Comparison of ENCODE assay signal across 16 mouse cellular contexts in the genomic region with DNA sequence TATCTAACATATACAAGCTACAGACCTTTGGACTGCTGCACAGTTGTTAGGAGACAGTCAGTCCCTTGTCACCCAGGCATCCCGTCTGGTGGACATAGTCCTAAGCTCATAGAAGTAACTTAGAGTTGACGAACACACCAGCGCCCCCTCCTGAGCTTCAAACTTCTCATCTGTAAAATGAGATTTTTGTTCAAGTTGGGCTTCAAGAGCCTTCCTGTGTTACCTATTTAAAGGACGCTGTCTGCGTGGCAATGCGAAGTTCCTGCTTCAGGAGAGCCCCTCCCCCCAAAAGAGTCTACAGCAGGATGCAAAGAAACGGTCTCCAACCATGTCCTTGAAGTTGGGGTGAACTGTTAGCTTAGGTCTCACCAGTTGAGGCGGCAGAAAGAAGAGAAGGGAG. TPM values are rescaled to one million over a fixed set of nuclear protein-coding genes. Genes with fewer than 3 reads are reported as not detected.
DNase-seq lines count a peak whose midpoint lies in the region; ATAC-seq and TF ChIP-seq lines count a peak whose summit lies in the region.
"Had no signal": no experiment of that assay in that cellular context is flagged by ENCODE, and none has a peak within 500 bp of the region (broad histone marks: within the 10 kb centered on the region; RNA-seq: fewer than 3 reads in every experiment).

No protein-coding gene starts in this region.

- no peaks in the 10 kb centered on the region for H3K9me3 ChIP-seq in hindbrain, postnatal 0 days (ENCODE audit: low read length)
- H3K9me3 ChIP-seq in hindbrain, embryonic 16.5 days (ENCODE audit: control insufficient read depth, low read length): no peaks in the 10 kb centered on the region
- no peaks in the 10 kb centered on the region for H3K9me3 ChIP-seq in embryonic facial prominence, embryonic 10.5 days
- H3K9me3 ChIP-seq: midbrain, embryonic 15.5 days; neural tube, embryonic 13.5 days had no signal

- no peaks in the 10 kb centered on the region for H3K4me1 ChIP-seq in hindbrain, postnatal 0 days (ENCODE audit: insufficient read depth, low read length)
- H3K4me1 ChIP-seq in hindbrain, embryonic 16.5 days (ENCODE audit: control insufficient read depth, insufficient read depth, low read depth, low read length): peaks cover 14% of the 10 kb centered on the region
- H3K4me1 ChIP-seq in embryonic facial prominence, embryonic 10.5 days: peaks cover 59% of the 10 kb centered on the region

- H3K4me2 ChIP-seq in hindbrain, postnatal 0 days (ENCODE audit: low read depth, low read length): no peak overlapping the region
- no peak overlapping the region for H3K4me2 ChIP-seq in hindbrain, embryonic 16.5 days (ENCODE audit: low read length)
- H3K4me2 ChIP-seq: midbrain, embryonic 15.5 days; neural tube, embryonic 13.5 days had no signal

- no peak overlapping the region for H3K27ac ChIP-seq in hindbrain, postnatal 0 days
- H3K27ac ChIP-seq in hindbrain, embryonic 16.5 days (ENCODE audit: low read depth, low read length): no peak overlapping the region
- peak overlapping the region; percentile 30; the same call in 1 of the 2 replicates for H3K27ac ChIP-seq in embryonic facial prominence, embryonic 10.5 days (replicated peaks)
- H3K27ac ChIP-seq: midbrain, embryonic 15.5 days had no signal

- no peak overlapping the region for H3K9ac ChIP-seq in hindbrain, postnatal 0 days (replicated peaks; ENCODE audit: low read length)
- H3K9ac ChIP-seq in hindbrain, embryonic 16.5 days (ENCODE audit: low read depth, low read length): no peak overlapping the region
- H3K9ac ChIP-seq: midbrain, embryonic 15.5 days; neural tube, embryonic 13.5 days had no signal

- H3K36me3 ChIP-seq in hindbrain, postnatal 0 days (ENCODE audit: insufficient read depth, low read length): no peaks in the 10 kb centered on the region
- H3K36me3 ChIP-seq in hindbrain, embryonic 16.5 days (ENCODE audit: control insufficient read depth, insufficient read depth, low read length): no peaks in the 10 kb centered on the region
- H3K36me3 ChIP-seq in embryonic facial prominence, embryonic 10.5 days (replicated peaks): peaks cover 11% of the 10 kb centered on the region; the same call in 1 of the 2 replicates
- H3K36me3 ChIP-seq: midbrain, embryonic 15.5 days had no signal

- no peak for DNase-seq in hindbrain, postnatal 0 days (ENCODE audit: low spot score)
- peak; percentile 38 for DNase-seq in A20 (ENCODE audit: low read depth, low spot score)
- peak; percentile 23 to 34 for DNase-seq in B cell, adult 2 months
- no peak for DNase-seq in embryonic facial prominence, embryonic 10.5 days (ENCODE audit: low spot score)
- DNase-seq in left cerebral cortex, postnatal 14 days (ENCODE audit: low spot score in 2 of 2): no peak
- no peak for DNase-seq in kidney, postnatal 10 days
- DNase-seq in embryo, embryonic 10.5 days (ENCODE audit: low spot score): no peak
- DNase-seq: adrenal gland, postnatal 10 days; cerebellum, postnatal 25 days; kidney, adult 8-10 months; layer of hippocampus, postnatal 36 days; lung, postnatal 36 days had no signal

- 79% methylated on average over 8 of the region's 8 CpGs for WGBS in hindbrain, postnatal 0 days
- WGBS in hindbrain, embryonic 16.5 days: 77% methylated on average over 8 of the region's 8 CpGs
- 66% methylated on average over 8 of the region's 8 CpGs for WGBS in embryonic facial prominence, embryonic 10.5 days

- ATAC-seq in hindbrain, postnatal 0 days: no peak
- ATAC-seq in hindbrain, embryonic 16.5 days: no peak
- ATAC-seq: midbrain, embryonic 15.5 days; Patski had no signal

- intact Hi-C loops in left cerebral cortex, postnatal 14 days (cut with DNase I): no loop called here

- no peaks in the 10 kb centered on the region for H3K27me3 ChIP-seq in hindbrain, postnatal 0 days (ENCODE audit: insufficient read depth, low read length)
- H3K27me3 ChIP-seq in hindbrain, embryonic 16.5 days (replicated peaks; ENCODE audit: control insufficient read depth, insufficient read depth, low read length): no peaks in the 10 kb centered on the region
- no peaks in the 10 kb centered on the region for H3K27me3 ChIP-seq in embryonic facial prominence, embryonic 10.5 days (replicated peaks; ENCODE audit: low read depth, poor library complexity, severe bottlenecking)
- H3K27me3 ChIP-seq: midbrain, embryonic 15.5 days; neural tube, embryonic 13.5 days; Patski had no signal

- no peak overlapping the region for H3K4me3 ChIP-seq in hindbrain, postnatal 0 days (ENCODE audit: low read length)
- no peak overlapping the region for H3K4me3 ChIP-seq in hindbrain, embryonic 16.5 days (ENCODE audit: low read length)
- H3K4me3 ChIP-seq in embryonic facial prominence, embryonic 10.5 days: no peak overlapping the region
- H3K4me3 ChIP-seq: midbrain, embryonic 15.5 days; neural tube, embryonic 13.5 days had no signal

- TF ChIP-seq CTCF in hindbrain, postnatal 0 days (IDR thresholded peaks at IDR 0.05; ENCODE audit: low read depth): peak; percentile 13; the same call in 1 of the 2 replicates

RNA-seq across cellular contexts. Expression of a gene that starts 15.0 kb away (rescaled TPM):
- total RNA-seq in hindbrain, postnatal 0 days (2014; rRNA removed): 18.5 and 19.1 TPM in 2 replicates
- polyA plus RNA-seq in hindbrain, postnatal 0 days (2015; fragmentation: Nextera tagmentation; extraction: Ambion mirVana): 5.6 and 5.8 TPM in 2 replicates
- 9.4 and 13.0 TPM in 2 replicates for polyA plus RNA-seq in hindbrain, embryonic 16.5 days (2015; fragmentation: Nextera tagmentation; extraction: Ambion mirVana)
- 11.3 and 13.9 TPM in 2 replicates for polyA plus RNA-seq in embryonic facial prominence, embryonic 10.5 days (2016; fragmentation: Nextera tagmentation; extraction: Ambion mirVana)
- total RNA-seq in left cerebral cortex, postnatal 14 days (2021): 10 to 100 TPM; 29.0 to 32.3 TPM

RNA-seq across cellular contexts. Expression of a gene that starts 18.7 kb away (rescaled TPM):
- 6.5 and 10.6 TPM in 2 replicates for total RNA-seq in hindbrain, postnatal 0 days (2014; rRNA removed)
- polyA plus RNA-seq in hindbrain, postnatal 0 days (2015; fragmentation: Nextera tagmentation; extraction: Ambion mirVana): 8.2 and 8.3 TPM in 2 replicates
- 5.5 and 13.3 TPM in 2 replicates for polyA plus RNA-seq in hindbrain, embryonic 16.5 days (2015; fragmentation: Nextera tagmentation; extraction: Ambion mirVana)
- 2.9 and 3.0 TPM in 2 replicates for polyA plus RNA-seq in embryonic facial prominence, embryonic 10.5 days (2016; fragmentation: Nextera tagmentation; extraction: Ambion mirVana)
- 1 to 10 TPM; 1.8 to 2.6 TPM for total RNA-seq in left cerebral cortex, postnatal 14 days (2021)

Comparison
In these comparisons a context has a peak if more than half of its experiments do, and no peak if none do; other contexts are left out.
1. DNase-seq: peak in A20 (single experiment) and B cell, adult 2 months (2 of 2); none in hindbrain, postnatal 0 days (single experiment), embryonic facial prominence, embryonic 10.5 days (single experiment), left cerebral cortex, postnatal 14 days (0 of 2), kidney, postnatal 10 days (single experiment) and embryo, embryonic 10.5 days (single experiment).